Mouse (Mus musculus) stomach, embryonic 15.5 days (tissue): ENCODE data around the gene Actl6a. TPM values are rescaled to one million over a fixed set of nuclear protein-coding genes. Genes with fewer than 3 reads are reported as not detected.
"Not testable (repeated sequence)": the region's sequence is repeated elsewhere in the genome, so short reads cannot be mapped to it uniquely, and the experiment has no call there.

ENCODE experiments used
- ATAC-seq: fragments of 200-750 bp; cut with Nextera tagmentation; 2 replicates; pipeline ENCODE4 v1.8.0; 2017; ENCODE audit warnings: low read depth, moderate number of reproducible peaks, moderate TSS enrichment; ENCODE audit not compliant: insufficient read depth, low FRiP score
- H3K27ac ChIP-seq: fragments of 300-500 bp; sonication (generic); 2 replicates; pipeline ENCODE4 v1.5.1; 2015; ENCODE audit warnings: mild to moderate bottlenecking, inconsistent platforms
- H3K27me3 ChIP-seq: fragments of 300-500 bp; sonication (generic); replicated peaks from 2 replicates; pipeline ENCODE4 v1.6.1; 2015; ENCODE audit warnings: inconsistent platforms
- H3K36me3 ChIP-seq: fragments of 300-500 bp; sonication (generic); 2 replicates; pipeline ENCODE4 v1.6.1; 2015; ENCODE audit warnings: inconsistent platforms
- H3K4me1 ChIP-seq: fragments of 300-500 bp; sonication (generic); 2 replicates; pipeline ENCODE4 v1.6.1; 2015; ENCODE audit warnings: inconsistent platforms
- H3K4me2 ChIP-seq: fragments of 300-500 bp; sonication (generic); 2 replicates; pipeline ENCODE4 v1.6.1; 2015; ENCODE audit warnings: mild to moderate bottlenecking, inconsistent platforms
- H3K4me3 ChIP-seq: fragments of 300-500 bp; sonication (generic); replicated peaks from 2 replicates; pipeline ENCODE4 v1.5.1; 2015; ENCODE audit warnings: inconsistent platforms
- H3K9ac ChIP-seq: fragments of 300-500 bp; sonication (generic); 2 replicates; pipeline ENCODE4 v1.6.1; 2015; ENCODE audit warnings: inconsistent platforms
- H3K9me3 ChIP-seq: fragments of 300-500 bp; sonication (generic); 2 replicates; pipeline ENCODE4 v1.6.1; 2016; ENCODE audit warnings: inconsistent platforms
- WGBS: fragments of 180-500 bp; shearing (Covaris S2); methylation state at CpG from one replicate; pipeline ENCODE4 v1.1.7; 2015; 5-methylcytosine and 5-hydroxymethylcytosine counted together
- polyA plus RNA-seq: library from polyadenylated mRNA; unstranded; fragments of >200 nt; fragmentation: Nextera tagmentation; extraction: Ambion mirVana; gene quantifications from 2 replicates; pipeline ENCODE4 v1.2.1, GENCODE M21; 2015

Actl6a gene
- 126 and 134 TPM in 2 replicates for polyA plus RNA-seq

- not testable (repeated sequence) for H3K27me3 ChIP-seq, ATAC-seq, H3K4me1 ChIP-seq, H3K27ac ChIP-seq, H3K36me3 ChIP-seq, H3K9me3 ChIP-seq, H3K4me3 ChIP-seq, H3K4me2 ChIP-seq, H3K9ac ChIP-seq
- 77% methylated on average over 9 of the region's 9 CpGs for WGBS
Observed at GRCm38 (mm10) chr3:32705647-32706348, at the start of gene Actl6a. TSS of gene Actl6a (plus strand) at chr3:32706298.

GRCm38 (mm10) chr3:32656398-32656994 lies 49.6 kb upstream of the Actl6a start:
- Histone ChIP-seq H3K27ac (no peak overlapping the region), H3K36me3 (no peaks in the 10 kb centered on the region), H3K27me3 (no peaks in the 10 kb centered on the region), H3K9me3 (no peaks in the 10 kb centered on the region), H3K4me2 (no peak overlapping the region), H3K9ac (no peak overlapping the region), H3K4me3 (no peak overlapping the region), H3K4me1 (no peaks in the 10 kb centered on the region)
- 57% methylated on average over 10 of the region's 10 CpGs for WGBS
- ATAC-seq: no peak

GRCm38 (mm10) chr3:32658401-32658800 lies 47.7 kb upstream of the Actl6a start:
- H3K4me1 ChIP-seq: no peaks in the 10 kb centered on the region
- H3K27me3 ChIP-seq: no peaks in the 10 kb centered on the region
- H3K27ac ChIP-seq: no peak overlapping the region
- ATAC-seq: 0 out of 2 replicates have a peak, but pooled peaks have one; percentile 22
- H3K4me3 ChIP-seq: no peak overlapping the region
- peak overlapping the region; percentile 34; the same call in 1 of the 2 replicates for H3K4me2 ChIP-seq
- H3K36me3 ChIP-seq: no peaks in the 10 kb centered on the region
- no peaks in the 10 kb centered on the region for H3K9me3 ChIP-seq
- no peak overlapping the region for H3K9ac ChIP-seq
- whole genome bisulfite sequencing: 63% methylated on average over 7 of the region's 7 CpGs

GRCm38 (mm10) chr3:32658821-32659220 lies 47.3 kb upstream of the Actl6a start:
- no peaks in the 10 kb centered on the region for H3K4me1 ChIP-seq
- H3K36me3 ChIP-seq: no peaks in the 10 kb centered on the region
- H3K4me3 ChIP-seq: peak overlapping the region; percentile 14; the same call in 1 of the 2 replicates
- H3K9me3 ChIP-seq: no peaks in the 10 kb centered on the region
- WGBS: 49% methylated on average over 16 of the region's 16 CpGs
- H3K27me3 ChIP-seq: no peaks in the 10 kb centered on the region
- peak overlapping the region; percentile 34; the same call in 1 of the 2 replicates for H3K4me2 ChIP-seq
- ATAC-seq: no peak
- no peak overlapping the region for H3K9ac ChIP-seq
- H3K27ac ChIP-seq: no peak overlapping the region

GRCm38 (mm10) chr3:32659506-32659905 lies 46.6 kb upstream of the Actl6a start:
- H3K4me3 ChIP-seq: no peak overlapping the region
- H3K9me3 ChIP-seq: no peaks in the 10 kb centered on the region
- no peak overlapping the region for H3K9ac ChIP-seq
- H3K27ac ChIP-seq: no peak overlapping the region
- H3K4me2 ChIP-seq: no peak overlapping the region
- no peaks in the 10 kb centered on the region for H3K27me3 ChIP-seq
- no peak for ATAC-seq
- 85% methylated on average over 2 of the region's 2 CpGs for WGBS
- no peaks in the 10 kb centered on the region for H3K36me3 ChIP-seq
- no peaks in the 10 kb centered on the region for H3K4me1 ChIP-seq

GRCm38 (mm10) chr3:32660276-32660675 lies 45.8 kb upstream of the Actl6a start:
- no peak for ATAC-seq
- Histone ChIP-seq H3K4me1 (no peaks in the 10 kb centered on the region), H3K4me3 (no peak overlapping the region), H3K36me3 (no peaks in the 10 kb centered on the region), H3K27ac (no peak overlapping the region), H3K9ac (no peak overlapping the region), H3K9me3 (no peaks in the 10 kb centered on the region), H3K27me3 (no peaks in the 10 kb centered on the region), H3K4me2 (no peak overlapping the region)
- 60% methylated on average over 8 of the region's 8 CpGs for WGBS

GRCm38 (mm10) chr3:32660831-32661555 lies 45.1 kb upstream of the Actl6a start:
- Histone ChIP-seq H3K4me1 (no peaks in the 10 kb centered on the region), H3K4me2 (no peak overlapping the region), H3K27me3 (no peaks in the 10 kb centered on the region), H3K27ac (no peak overlapping the region), H3K4me3 (no peak overlapping the region), H3K9me3 (no peaks in the 10 kb centered on the region), H3K9ac (no peak overlapping the region), H3K36me3 (no peaks in the 10 kb centered on the region)
- 56% methylated on average over 8 of the region's 8 CpGs for WGBS
- no peak for ATAC-seq

GRCm38 (mm10) chr3:32661556-32661930 lies 44.6 kb upstream of the Actl6a start:
- no peak for ATAC-seq
- Histone ChIP-seq H3K27me3 (no peaks in the 10 kb centered on the region), H3K27ac (no peak overlapping the region), H3K4me2 (no peak overlapping the region), H3K4me1 (no peaks in the 10 kb centered on the region), H3K4me3 (no peak overlapping the region), H3K36me3 (no peaks in the 10 kb centered on the region), H3K9ac (no peak overlapping the region), H3K9me3 (no peaks in the 10 kb centered on the region)
- WGBS: 74% methylated on average over 3 of the region's 3 CpGs

- Histone ChIP-seq H3K9me3 (no peaks in the 10 kb centered on the region), H3K4me2 (no peak overlapping the region), H3K4me1 (no peaks in the 10 kb centered on the region), H3K36me3 (no peaks in the 10 kb centered on the region), H3K27me3 (no peaks in the 10 kb centered on the region), H3K4me3 (no peak overlapping the region), H3K9ac (no peak overlapping the region), H3K27ac (peak overlapping the region; percentile 52)
- WGBS: 59% methylated on average over 9 of the region's 9 CpGs
- ATAC-seq: no peak
Observed at GRCm38 (mm10) chr3:32668256-32668959, 37.7 kb upstream of the Actl6a start.

GRCm38 (mm10) chr3:32669211-32669610 lies 36.9 kb upstream of the Actl6a start:
- 59% methylated on average over 6 of the region's 6 CpGs for WGBS
- peak overlapping the region; percentile 52 for H3K27ac ChIP-seq
- no peak overlapping the region for H3K4me2 ChIP-seq
- H3K9ac ChIP-seq: no peak overlapping the region
- H3K4me3 ChIP-seq: no peak overlapping the region
- H3K4me1 ChIP-seq: no peaks in the 10 kb centered on the region
- no peak for ATAC-seq
- no peaks in the 10 kb centered on the region for H3K36me3 ChIP-seq
- no peaks in the 10 kb centered on the region for H3K27me3 ChIP-seq
- no peaks in the 10 kb centered on the region for H3K9me3 ChIP-seq

GRCm38 (mm10) chr3:32670196-32670595 lies 35.9 kb upstream of the Actl6a start:
- no peak for ATAC-seq
- H3K4me3 ChIP-seq: no peak overlapping the region
- WGBS: 93% methylated on average over 4 of the region's 4 CpGs
- H3K4me2 ChIP-seq: no peak overlapping the region
- H3K9me3 ChIP-seq: no peaks in the 10 kb centered on the region
- H3K9ac ChIP-seq: no peak overlapping the region
- no peak overlapping the region for H3K27ac ChIP-seq
- no peaks in the 10 kb centered on the region for H3K27me3 ChIP-seq
- no peaks in the 10 kb centered on the region for H3K4me1 ChIP-seq
- H3K36me3 ChIP-seq: no peaks in the 10 kb centered on the region

GRCm38 (mm10) chr3:32673151-32673550 lies 32.9 kb upstream of the Actl6a start:
- Histone ChIP-seq H3K9ac (no peak overlapping the region), H3K27me3 (no peaks in the 10 kb centered on the region), H3K9me3 (no peaks in the 10 kb centered on the region), H3K36me3 (no peaks in the 10 kb centered on the region), H3K27ac (no peak overlapping the region), H3K4me3 (no peak overlapping the region), H3K4me2 (no peak overlapping the region), H3K4me1 (no peaks in the 10 kb centered on the region)
- no peak for ATAC-seq
